Mouse (Mus musculus) kidney, embryonic 15.5 days (tissue): ENCODE results near the gene Gmip. TPM values are rescaled to one million over a fixed set of nuclear protein-coding genes. Genes with fewer than 3 reads are reported as not detected.
A peak's percentile ranks its signal among the peaks of the same experiment; 100 is the strongest.

Source experiments
- ATAC-seq: fragments of 200-750 bp; cut with Nextera tagmentation; replicated peaks from 2 replicates; pipeline ENCODE4 v1.8.0; 2017; ENCODE audit warnings: moderate TSS enrichment; ENCODE audit not compliant: low FRiP score
- H3K27ac ChIP-seq: fragments of 300-500 bp; sonication (generic); 2 replicates; pipeline ENCODE4 v1.5.1; 2015; ENCODE audit warnings: mild to moderate bottlenecking, inconsistent platforms
- H3K27me3 ChIP-seq: fragments of 300-500 bp; sonication (generic); 2 replicates; pipeline ENCODE4 v1.6.1; 2015; ENCODE audit warnings: inconsistent platforms
- H3K36me3 ChIP-seq: fragments of 300-500 bp; sonication (generic); 2 replicates; pipeline ENCODE4 v1.6.1; 2015; ENCODE audit warnings: inconsistent platforms
- H3K4me1 ChIP-seq: fragments of 300-500 bp; sonication (generic); 2 replicates; pipeline ENCODE4 v1.6.1; 2015; ENCODE audit warnings: inconsistent platforms
- H3K4me2 ChIP-seq: fragments of 300-500 bp; sonication (generic); 2 replicates; pipeline ENCODE4 v1.6.1; 2015; ENCODE audit warnings: moderate library complexity, mild to moderate bottlenecking, inconsistent platforms
- H3K4me3 ChIP-seq: fragments of 300-500 bp; sonication (generic); replicated peaks from 2 replicates; pipeline ENCODE4 v1.5.1; 2015; ENCODE audit warnings: mild to moderate bottlenecking, inconsistent platforms
- H3K9ac ChIP-seq: fragments of 300-500 bp; sonication (generic); 2 replicates; pipeline ENCODE4 v1.6.1; 2015; ENCODE audit warnings: mild to moderate bottlenecking, inconsistent platforms
- H3K9me3 ChIP-seq: fragments of 300-500 bp; sonication (generic); replicated peaks from 2 replicates; pipeline ENCODE4 v1.6.1; 2016; ENCODE audit warnings: inconsistent platforms
- WGBS: fragments of 180-500 bp; shearing (Covaris S2); methylation state at CpG from one replicate; pipeline ENCODE4 v1.1.7; 2015; ENCODE audit warnings: mixed read lengths; 5-methylcytosine and 5-hydroxymethylcytosine counted together
- polyA plus RNA-seq: library from polyadenylated mRNA; unstranded; fragments of >200 nt; fragmentation: Nextera tagmentation; extraction: Ambion mirVana; gene quantifications from 2 replicates; pipeline ENCODE4 v1.2.1, GENCODE M21; 2015

Gmip gene
- polyA plus RNA-seq, 1 experiment from 2014 or later: 10.1 TPM

DNA sequence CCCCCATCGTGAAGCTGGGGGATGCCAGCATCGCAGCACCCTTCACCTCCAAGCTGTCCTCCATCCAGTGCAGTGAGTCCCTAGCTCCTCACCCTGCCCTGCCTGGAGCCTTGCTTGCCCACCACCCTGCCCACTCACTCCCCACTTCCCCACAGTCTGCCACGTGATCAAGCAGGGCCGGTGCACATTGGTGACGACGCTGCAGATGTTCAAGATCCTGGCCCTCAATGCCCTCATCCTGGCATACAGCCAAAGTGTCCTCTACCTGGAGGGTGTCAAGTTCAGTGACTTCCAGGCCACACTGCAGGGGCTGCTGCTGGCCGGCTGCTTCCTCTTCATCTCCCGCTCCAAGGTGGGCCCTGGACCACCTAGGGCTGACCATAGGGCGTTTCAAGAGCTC is 3.0 kb upstream of the Gmip start:
- Histone ChIP-seq H3K27me3 (no peaks in the 10 kb centered on the region), H3K4me2 (no peak overlapping the region), H3K36me3 (peaks cover 85% of the 10 kb centered on the region), H3K9me3 (no peaks in the 10 kb centered on the region), H3K4me3 (no peak overlapping the region), H3K27ac (no peak overlapping the region), H3K4me1 (peaks cover 13% of the 10 kb centered on the region), H3K9ac (no peak overlapping the region)
- WGBS: 90% methylated on average over 9 of the region's 9 CpGs
- ATAC-seq: no peak

DNA sequence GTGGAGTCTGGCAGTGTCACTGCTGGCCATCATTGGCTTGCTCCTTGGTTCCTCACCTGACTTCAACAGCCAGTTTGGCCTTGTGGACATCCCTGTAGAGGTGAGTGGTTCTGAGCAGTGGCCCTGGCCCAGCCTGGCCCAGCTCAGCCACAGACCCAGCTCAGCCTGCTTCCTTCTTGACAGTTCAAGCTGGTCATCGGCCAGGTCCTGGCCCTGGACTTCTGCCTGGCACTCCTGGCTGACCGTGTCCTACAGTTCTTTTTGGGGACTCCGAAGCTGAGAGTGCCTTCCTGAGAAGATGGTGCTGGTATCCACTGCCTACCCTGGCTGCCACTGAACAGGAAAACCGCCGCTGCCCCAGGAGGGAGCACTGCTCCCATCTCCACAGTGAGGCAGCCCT is 1.2 kb upstream of the Gmip start:
- Histone ChIP-seq H3K4me1 (peaks cover 13% of the 10 kb centered on the region), H3K9ac (no peak overlapping the region), H3K4me3 (no peak overlapping the region), H3K9me3 (no peaks in the 10 kb centered on the region), H3K36me3 (peaks cover 73% of the 10 kb centered on the region), H3K27me3 (no peaks in the 10 kb centered on the region), H3K4me2 (no peak overlapping the region), H3K27ac (no peak overlapping the region)
- no peak for ATAC-seq
- 94% methylated on average over 5 of the region's 5 CpGs for WGBS

DNA sequence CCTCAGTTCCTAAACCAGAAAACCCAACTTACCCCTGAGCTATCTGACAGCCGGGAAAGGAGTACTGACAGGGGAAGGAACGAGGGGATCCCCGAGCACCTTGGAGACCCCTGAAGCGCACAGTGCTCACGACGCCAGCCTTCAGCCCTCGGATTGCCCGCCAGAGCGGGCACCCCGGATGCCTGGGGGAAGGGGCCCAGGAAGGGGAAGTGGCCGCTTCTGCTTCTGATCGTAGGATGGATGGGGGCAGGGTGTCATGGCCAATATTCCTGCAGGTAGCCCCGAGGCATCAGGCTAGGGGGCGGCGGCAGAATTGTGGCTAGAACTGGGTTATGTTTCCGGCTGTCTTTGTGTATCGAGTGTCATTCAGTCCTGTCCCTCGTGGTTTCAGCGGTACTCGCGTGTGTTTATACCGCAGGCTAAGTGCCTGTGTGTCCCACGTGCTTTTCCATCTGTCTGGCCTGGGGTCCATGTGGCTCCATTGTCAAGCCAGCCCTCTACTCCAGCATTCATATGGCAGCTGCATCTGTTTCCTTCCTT is 455 bp downstream of the Gmip start:
- Histone ChIP-seq H3K27me3 (no peaks in the 10 kb centered on the region), H3K4me2 (peak overlapping the region; percentile 96), H3K36me3 (peaks cover 65% of the 10 kb centered on the region), H3K9me3 (no peaks in the 10 kb centered on the region), H3K4me1 (peaks cover 13% of the 10 kb centered on the region), H3K9ac (peak overlapping the region; percentile 58), H3K4me3 (peak overlapping the region; percentile 56), H3K27ac (0 out of 2 replicates have a peak overlapping the region, but pooled peaks have one; percentile 64)
- WGBS: under 1% methylated on average over 23 of the region's 23 CpGs
- peak; percentile 59 for ATAC-seq

DNA sequence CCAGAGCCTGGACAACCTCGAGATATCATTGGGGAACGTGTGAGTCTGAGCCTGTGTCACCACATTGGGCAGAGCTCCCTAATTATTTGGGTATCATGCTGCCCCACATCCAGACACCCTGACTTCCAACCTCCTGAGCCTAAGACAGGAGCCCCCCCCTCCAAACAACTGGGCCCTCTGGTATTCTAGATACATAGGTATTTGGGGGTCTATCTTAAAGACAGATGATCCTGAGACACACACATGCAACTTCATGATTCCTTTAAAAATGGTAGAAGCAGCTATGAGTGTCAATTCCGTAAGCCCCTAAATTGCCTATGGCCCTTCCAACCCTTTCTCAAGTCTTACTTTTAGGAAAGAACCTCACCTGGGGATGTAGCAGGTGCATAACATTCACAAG is 1.3 kb downstream of the Gmip start:
- no peaks in the 10 kb centered on the region for H3K9me3 ChIP-seq
- H3K36me3 ChIP-seq: peaks cover 65% of the 10 kb centered on the region
- no peak overlapping the region for H3K4me3 ChIP-seq
- no peak overlapping the region for H3K4me2 ChIP-seq
- H3K9ac ChIP-seq: no peak overlapping the region
- no peaks in the 10 kb centered on the region for H3K27me3 ChIP-seq
- no peak overlapping the region for H3K27ac ChIP-seq
- 61% methylated on average over 3 of the region's 3 CpGs for WGBS
- no peak for ATAC-seq
- H3K4me1 ChIP-seq: peaks cover 13% of the 10 kb centered on the region

DNA sequence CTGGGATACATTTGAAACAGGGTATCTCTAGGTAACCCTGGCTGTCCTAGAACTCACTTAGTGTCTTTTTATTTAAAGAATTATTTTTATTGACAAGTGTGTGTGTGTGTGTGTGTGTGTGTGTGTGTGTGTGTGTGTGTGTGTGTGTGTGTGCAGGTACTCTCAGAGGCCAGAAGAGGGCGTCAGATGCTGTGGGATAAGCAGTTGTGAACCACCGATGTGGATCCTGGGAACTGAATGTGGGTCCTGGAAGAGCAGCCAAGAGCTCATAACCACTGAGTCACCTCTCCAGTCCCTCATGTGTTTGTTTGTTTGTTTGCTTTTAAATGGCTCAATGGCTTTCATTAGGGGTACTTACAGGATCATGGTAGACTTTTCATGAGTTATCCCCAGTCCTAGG is 6.4 kb downstream of the Gmip start:
- Histone ChIP-seq H3K27ac (no peak overlapping the region), H3K27me3 (no peaks in the 10 kb centered on the region), H3K9me3 (no peaks in the 10 kb centered on the region), H3K4me3 (no peak overlapping the region), H3K36me3 (peaks cover 60% of the 10 kb centered on the region), H3K4me2 (no peak overlapping the region), H3K4me1 (no peaks in the 10 kb centered on the region), H3K9ac (no peak overlapping the region)
- ATAC-seq: no peak
- 100% methylated on average over 2 of the region's 2 CpGs for WGBS

DNA sequence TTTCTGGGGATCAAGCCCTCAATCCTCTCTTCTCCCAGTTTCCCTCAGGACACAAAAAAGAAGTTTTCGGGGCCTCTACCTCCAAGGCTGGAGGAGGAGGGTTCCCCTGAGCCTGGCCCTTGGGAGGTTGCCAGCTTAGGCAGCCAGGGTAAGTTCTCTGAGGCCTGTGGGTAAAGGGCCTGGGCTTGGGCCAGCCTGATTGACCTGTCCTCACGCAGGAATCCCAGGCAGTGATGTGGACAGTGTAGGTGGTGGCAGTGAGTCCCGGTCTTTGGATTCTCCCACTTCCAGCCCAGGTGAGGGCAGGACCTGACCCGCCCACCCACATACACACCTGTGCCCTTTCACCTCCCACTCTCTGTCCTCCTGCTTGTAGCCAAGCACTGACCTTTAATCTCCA is 6.9 kb downstream of the Gmip start:
- no peak for ATAC-seq
- no peak overlapping the region for H3K4me3 ChIP-seq
- no peaks in the 10 kb centered on the region for H3K9me3 ChIP-seq
- no peak overlapping the region for H3K9ac ChIP-seq
- 91% methylated on average over 4 of the region's 4 CpGs for WGBS
- no peak overlapping the region for H3K4me2 ChIP-seq
- peaks cover 55% of the 10 kb centered on the region for H3K36me3 ChIP-seq
- no peaks in the 10 kb centered on the region for H3K27me3 ChIP-seq
- no peak overlapping the region for H3K27ac ChIP-seq
- H3K4me1 ChIP-seq: no peaks in the 10 kb centered on the region

DNA sequence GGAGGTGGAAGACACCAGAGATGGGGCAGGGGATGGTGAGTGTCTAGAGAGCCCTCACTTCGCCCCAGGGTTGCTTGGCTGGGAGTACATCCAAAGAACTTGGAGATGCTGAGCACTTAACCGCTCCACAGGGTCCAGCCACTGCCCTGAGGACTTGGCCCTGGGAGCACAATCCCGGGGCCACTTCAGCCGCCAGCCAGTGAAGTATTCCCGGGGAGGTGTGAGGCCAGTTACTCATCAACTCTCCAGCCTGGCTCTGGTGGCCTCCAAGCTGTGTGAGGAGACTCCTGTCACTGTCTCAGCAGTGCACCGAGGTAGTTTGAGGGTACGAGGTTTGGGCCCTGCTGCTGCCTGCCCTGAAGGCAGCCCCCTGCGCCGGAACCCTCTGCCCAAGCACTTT is 12.0 kb downstream of the Gmip start:
- peaks cover 31% of the 10 kb centered on the region for H3K36me3 ChIP-seq
- H3K4me1 ChIP-seq: peaks cover 34% of the 10 kb centered on the region
- H3K9ac ChIP-seq: no peak overlapping the region
- no peaks in the 10 kb centered on the region for H3K27me3 ChIP-seq
- ATAC-seq: no peak
- H3K9me3 ChIP-seq: no peaks in the 10 kb centered on the region
- no peak overlapping the region for H3K4me3 ChIP-seq
- no peak overlapping the region for H3K4me2 ChIP-seq
- WGBS: 80% methylated on average over 9 of the region's 9 CpGs
- H3K27ac ChIP-seq: no peak overlapping the region

DNA sequence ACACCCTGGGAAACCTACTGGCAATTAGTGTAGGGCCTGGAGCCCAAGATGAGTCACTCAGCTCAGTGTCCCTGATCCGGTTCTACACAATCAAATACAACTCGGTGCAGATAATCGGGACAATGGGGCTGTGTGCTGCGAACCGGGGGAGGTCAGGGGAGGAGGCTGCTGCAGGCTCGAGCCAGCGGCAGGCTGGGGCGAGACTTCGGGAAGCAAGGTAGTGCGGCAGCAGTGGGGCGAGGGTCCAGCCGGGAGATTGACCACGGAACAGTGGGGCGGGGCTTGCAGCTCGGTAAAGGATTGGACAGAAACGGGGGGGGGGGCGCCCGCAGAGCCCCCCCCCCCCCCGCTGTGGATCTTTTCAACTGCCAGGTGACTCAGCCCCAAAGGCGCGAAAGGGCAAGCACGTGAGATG is 13.5 kb downstream of the Gmip start:
- ATAC-seq: peak; percentile 66
- Histone ChIP-seq H3K36me3 (peaks cover 32% of the 10 kb centered on the region), H3K4me3 (peak overlapping the region; percentile 67), H3K27ac (peak overlapping the region; percentile 88), H3K9ac (peak overlapping the region; percentile 44), H3K27me3 (no peaks in the 10 kb centered on the region), H3K4me2 (peak overlapping the region; percentile 85), H3K9me3 (no peaks in the 10 kb centered on the region), H3K4me1 (peaks cover 34% of the 10 kb centered on the region)
- WGBS: under 1% methylated on average over 14 of the region's 22 CpGs

DNA sequence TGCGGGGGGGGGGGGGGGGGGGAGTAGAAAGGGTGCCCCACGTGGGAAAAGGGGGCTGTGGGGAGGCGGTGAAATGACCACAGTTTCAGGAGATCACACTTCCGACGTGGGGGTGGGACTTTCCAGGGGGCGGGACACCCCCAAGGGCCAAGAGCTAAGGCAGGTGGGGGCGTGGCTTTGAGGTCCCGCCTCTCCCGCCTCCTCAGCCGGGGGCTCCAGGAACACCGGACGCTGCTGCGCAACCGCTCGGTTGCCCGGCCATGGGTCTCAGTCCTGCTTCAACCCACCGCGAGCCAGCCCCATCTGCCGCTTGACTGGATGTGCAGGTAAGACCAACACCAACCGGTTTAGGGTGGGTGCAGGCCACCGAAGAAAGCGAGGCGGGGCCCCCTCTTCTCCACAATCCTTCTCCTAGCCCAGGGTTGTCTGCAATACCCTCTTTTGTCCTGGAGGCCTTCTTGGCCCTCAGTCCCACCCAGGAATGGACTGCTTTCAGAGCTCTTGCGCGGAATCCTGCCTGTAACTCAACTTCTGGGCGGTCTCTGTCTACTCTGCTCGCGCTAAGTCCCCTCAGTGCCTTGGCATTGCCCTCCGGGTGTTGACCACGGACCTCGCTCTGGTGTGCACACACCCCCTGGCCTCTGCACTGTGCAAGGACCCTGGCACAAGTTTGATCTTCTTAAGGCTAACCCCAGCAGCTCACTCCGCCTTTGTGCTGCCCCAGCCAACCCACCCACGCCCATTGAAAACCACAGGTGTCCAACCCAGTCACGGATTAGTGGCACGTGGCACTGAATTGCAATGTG is 14.1 kb downstream of the Gmip start, which contains the start of gene Lpar2:
Gene Lpar2, plus strand, starts transcription at position 44 of the 806 bp plus-strand sequence.
- Histone ChIP-seq H3K9me3 (no peaks in the 10 kb centered on the region), H3K27me3 (no peaks in the 10 kb centered on the region), H3K36me3 (peaks cover 29% of the 10 kb centered on the region), H3K9ac (peak within 1 kb of the TSS; percentile 68), H3K4me2 (peak within 1 kb of the TSS; percentile 85), H3K27ac (peak within 1 kb of the TSS; percentile 88), H3K4me1 (peaks cover 34% of the 10 kb centered on the region), H3K4me3 (peak within 1 kb of the TSS; percentile 67)
- 2% methylated on average over 30 of the region's 35 CpGs for WGBS
- ATAC-seq: peak; percentile 89

DNA sequence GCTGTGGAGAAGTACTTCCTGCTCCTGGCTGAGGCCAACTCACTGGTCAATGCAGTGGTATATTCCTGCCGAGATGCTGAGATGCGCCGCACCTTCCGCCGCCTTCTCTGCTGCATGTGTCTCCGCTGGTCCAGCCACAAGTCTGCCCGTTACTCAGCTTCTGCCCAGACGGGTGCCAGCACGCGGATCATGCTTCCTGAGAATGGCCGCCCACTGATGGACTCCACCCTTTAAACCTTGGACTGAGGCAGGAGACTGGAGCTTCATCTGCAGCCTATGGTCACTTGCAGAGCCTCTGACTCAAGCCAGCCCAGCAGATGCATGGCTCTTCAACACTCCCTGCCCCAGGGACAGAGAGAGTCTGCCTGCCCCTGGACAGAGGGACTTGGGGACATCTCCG is 17.9 kb downstream of the Gmip start:
- Histone ChIP-seq H3K9me3 (no peaks in the 10 kb centered on the region), H3K4me2 (no peak overlapping the region), H3K4me3 (no peak overlapping the region), H3K36me3 (peaks cover 34% of the 10 kb centered on the region), H3K4me1 (peaks cover 33% of the 10 kb centered on the region), H3K27me3 (no peaks in the 10 kb centered on the region), H3K9ac (no peak overlapping the region), H3K27ac (no peak overlapping the region)
- WGBS: 89% methylated on average over 12 of the region's 12 CpGs
- no peak for ATAC-seq

DNA sequence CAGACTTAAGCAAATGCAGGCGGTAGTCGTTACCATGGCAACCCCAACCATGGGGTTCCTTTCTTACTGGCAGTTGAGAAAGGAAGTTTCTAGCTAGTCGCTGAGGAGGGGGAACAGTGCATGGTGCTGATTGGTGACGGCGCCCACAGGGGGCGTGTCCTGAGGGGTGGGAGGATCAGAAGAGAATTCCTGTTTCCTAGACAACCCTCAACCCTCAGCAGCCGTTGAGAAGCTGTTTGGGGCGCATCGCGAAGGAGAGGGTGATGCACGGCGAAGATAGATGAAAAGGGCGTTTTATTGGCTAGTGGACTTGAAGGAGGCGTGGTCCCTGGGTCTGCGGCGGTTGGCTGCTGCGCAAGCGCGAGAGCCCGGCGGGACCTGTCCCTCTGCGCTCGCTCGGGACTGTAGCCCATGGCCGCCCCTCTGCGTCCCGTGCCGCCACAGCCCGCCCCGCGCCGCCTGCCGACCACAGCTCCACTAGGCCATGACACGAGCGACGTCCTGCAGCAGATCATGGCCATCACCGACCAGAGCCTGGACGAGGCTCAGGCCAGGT is 23.9 kb downstream of the Gmip start, which contains the start of gene Pbx4:
Gene Pbx4, plus strand, starts transcription at position 194 of the 556 bp plus-strand sequence.
- WGBS: under 1% methylated on average over 38 of the region's 38 CpGs
- ATAC-seq: peak; percentile 98
- Histone ChIP-seq H3K4me1 (peaks cover 15% of the 10 kb centered on the region), H3K4me3 (peak within 1 kb of the TSS; percentile 69), H3K36me3 (peaks cover 17% of the 10 kb centered on the region), H3K27ac (peak within 1 kb of the TSS; percentile 64), H3K27me3 (0 out of 2 replicates have a peak, but pooled peaks cover 2% of the 10 kb centered on the region), H3K4me2 (peak within 1 kb of the TSS; percentile 99), H3K9ac (peak within 1 kb of the TSS; percentile 64; the same call in 1 of the 2 replicates), H3K9me3 (no peaks in the 10 kb centered on the region)

DNA sequence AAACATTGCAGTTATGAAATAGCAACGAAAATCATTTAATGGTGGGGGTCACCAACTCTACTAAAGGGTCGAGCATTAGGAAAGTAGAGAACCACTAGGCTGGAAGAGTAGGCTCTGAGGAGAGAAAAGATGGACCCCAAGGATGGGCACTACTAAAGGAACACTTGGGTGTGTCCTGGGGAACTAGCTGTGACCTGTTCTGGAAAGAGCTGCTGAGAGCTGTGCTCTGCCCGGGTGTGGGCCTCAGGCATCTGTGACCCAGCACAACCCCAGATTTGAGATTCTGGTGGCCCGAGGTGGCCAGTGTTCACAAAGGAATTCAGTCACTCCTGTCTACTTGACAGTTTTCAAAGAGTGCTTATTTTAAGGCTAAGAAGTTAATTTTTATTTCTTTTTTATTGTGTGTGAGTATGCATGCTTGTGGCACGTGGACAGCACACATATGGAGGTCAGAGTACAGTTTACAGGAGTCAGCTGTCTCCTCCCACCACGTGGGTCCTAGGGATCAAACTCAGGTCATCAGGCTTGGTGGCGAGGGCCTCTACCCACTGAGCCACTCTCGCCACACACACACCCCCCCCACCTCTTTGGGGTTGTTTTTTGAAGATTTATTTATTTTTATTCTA is 28.7 kb downstream of the Gmip start:
- 0 out of 2 replicates have a peak, but pooled peaks cover 2% of the 10 kb centered on the region for H3K27me3 ChIP-seq
- peaks cover 10% of the 10 kb centered on the region for H3K4me1 ChIP-seq
- no peak for ATAC-seq
- no peak overlapping the region for H3K27ac ChIP-seq
- no peak overlapping the region for H3K4me2 ChIP-seq
- no peaks in the 10 kb centered on the region for H3K36me3 ChIP-seq
- no peak overlapping the region for H3K9ac ChIP-seq
- 75% methylated on average over 8 of the region's 8 CpGs for WGBS
- no peak overlapping the region for H3K4me3 ChIP-seq
- no peaks in the 10 kb centered on the region for H3K9me3 ChIP-seq
